Mouse (Mus musculus) kidney, postnatal 0 days (tissue): ENCODE data around the gene Gm45713. TPM values are rescaled to one million over a fixed set of nuclear protein-coding genes. Genes with fewer than 3 reads are reported as not detected.
"Not testable (repeated sequence)": the region's sequence is repeated elsewhere in the genome, so short reads cannot be mapped to it uniquely, and the experiment has no call there.

Source experiments
- ATAC-seq: fragments of 200-750 bp; cut with Nextera tagmentation; replicated peaks from 2 replicates; pipeline ENCODE4 v1.8.0; 2017; ENCODE audit warnings: low read depth, moderate number of reproducible peaks, moderate TSS enrichment, moderate library complexity; ENCODE audit not compliant: low FRiP score
- DNase-seq: peaks from one replicate; pipeline ENCODE4 v3.0.0-alpha.2; 2016; ENCODE audit warnings: low spot score
- H3K27ac ChIP-seq: fragments of 300-500 bp; sonication (generic); 2 replicates; pipeline ENCODE4 v1.5.1; 2014; ENCODE audit warnings: mild to moderate bottlenecking
- H3K27me3 ChIP-seq: fragments of 300-500 bp; sonication (generic); 2 replicates; pipeline ENCODE4 v1.6.1; 2014; ENCODE audit warnings: low read length, mixed read lengths; ENCODE audit not compliant: insufficient read depth
- H3K36me3 ChIP-seq: fragments of 300-500 bp; sonication (generic); 2 replicates; pipeline ENCODE4 v1.6.1; 2014; ENCODE audit warnings: low read length, mixed read lengths; ENCODE audit not compliant: insufficient read depth
- H3K4me1 ChIP-seq: fragments of 300-500 bp; sonication (generic); replicated peaks from 2 replicates; pipeline ENCODE4 v1.6.1; 2014; ENCODE audit warnings: antibody characterized with exemption, low read length, mixed read lengths; ENCODE audit not compliant: insufficient read depth
- H3K4me2 ChIP-seq: fragments of 300-500 bp; sonication (generic); 2 replicates; pipeline ENCODE4 v1.6.1; 2014; ENCODE audit warnings: mild to moderate bottlenecking, low read length, moderate library complexity, mixed read lengths
- H3K4me3 ChIP-seq: fragments of 300-500 bp; sonication (generic); replicated peaks from 2 replicates; pipeline ENCODE4 v1.5.1; 2014; ENCODE audit warnings: low read depth, low read length
- H3K9ac ChIP-seq: fragments of 300-500 bp; sonication (generic); 2 replicates; pipeline ENCODE4 v1.6.1; 2014; ENCODE audit warnings: low read depth, low read length
- H3K9me3 ChIP-seq: fragments of 300-500 bp; sonication (generic); replicated peaks from 2 replicates; pipeline ENCODE4 v1.6.1; 2016; ENCODE audit warnings: low read length, inconsistent platforms, mixed read lengths
- CTCF ChIP-seq: IDR thresholded peaks from 2 replicates; pipeline ENCODE4 v1.5.1; 2016; ENCODE audit warnings: antibody characterized with exemption, low read depth, mild to moderate bottlenecking, moderate library complexity
- WGBS: fragments of 180-500 bp; shearing (Covaris S2); extraction: QIAGEN DNeasy Blood & Tissue Kit; methylation state at CpG from one replicate; pipeline ENCODE4 v1.1.7; 2014; 5-methylcytosine and 5-hydroxymethylcytosine counted together
- polyA plus RNA-seq: library from polyadenylated mRNA; unstranded; fragments of >200 nt; fragmentation: Nextera tagmentation; extraction: Ambion mirVana; gene quantifications from 2 replicates; pipeline ENCODE4 v1.2.1, GENCODE M21; 2015

The Gm45713 gene
- polyA plus RNA-seq, 1 experiment from 2014 or later: 1.3 TPM

DNA sequence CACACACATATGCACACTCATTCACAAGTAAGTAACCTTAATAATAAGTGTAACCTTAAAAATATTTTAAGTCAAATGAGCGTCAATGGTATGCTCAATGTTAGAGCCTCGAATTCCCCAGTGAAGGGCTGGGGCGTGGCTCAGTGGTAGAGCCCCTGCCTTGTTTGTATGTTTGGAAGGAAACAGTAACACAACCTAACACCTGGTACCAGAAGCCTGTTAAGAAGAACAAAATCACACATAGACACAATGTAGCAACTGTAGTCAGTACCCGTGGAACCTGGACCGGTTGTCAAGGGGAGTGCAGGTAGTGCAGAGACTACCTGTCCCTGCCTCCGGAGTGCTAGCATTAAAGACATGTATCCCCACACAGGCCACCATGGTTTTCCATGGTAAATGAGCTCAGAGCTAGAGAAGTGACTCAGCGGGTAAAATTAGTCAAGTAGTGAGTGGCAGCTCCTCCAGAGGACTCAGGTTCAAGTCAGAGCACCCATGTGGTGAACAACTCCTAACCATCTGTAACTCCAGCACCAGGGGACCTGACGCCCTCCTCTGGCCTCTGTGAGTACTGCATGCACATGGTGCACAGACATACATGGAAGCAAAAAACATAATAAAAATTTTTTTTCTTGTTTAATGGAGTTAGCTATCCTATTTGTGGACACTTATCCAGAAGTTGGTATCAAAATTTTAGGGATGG lies 37.3 kb downstream of the Gm45713 start:
- Histone ChIP-seq H3K9ac (no peak overlapping the region), H3K36me3 (no peaks in the 10 kb centered on the region), H3K27ac (no peak overlapping the region), H3K4me2 (no peak overlapping the region), H3K27me3 (no peaks in the 10 kb centered on the region), H3K4me1 (peaks cover 25% of the 10 kb centered on the region), H3K9me3 (no peaks in the 10 kb centered on the region), H3K4me3 (no peak overlapping the region)
- TF ChIP-seq CTCF: peak; percentile 53
- ATAC-seq: no peak
- no peak for DNase-seq
- 90% methylated on average over 8 of the region's 8 CpGs for WGBS

DNA sequence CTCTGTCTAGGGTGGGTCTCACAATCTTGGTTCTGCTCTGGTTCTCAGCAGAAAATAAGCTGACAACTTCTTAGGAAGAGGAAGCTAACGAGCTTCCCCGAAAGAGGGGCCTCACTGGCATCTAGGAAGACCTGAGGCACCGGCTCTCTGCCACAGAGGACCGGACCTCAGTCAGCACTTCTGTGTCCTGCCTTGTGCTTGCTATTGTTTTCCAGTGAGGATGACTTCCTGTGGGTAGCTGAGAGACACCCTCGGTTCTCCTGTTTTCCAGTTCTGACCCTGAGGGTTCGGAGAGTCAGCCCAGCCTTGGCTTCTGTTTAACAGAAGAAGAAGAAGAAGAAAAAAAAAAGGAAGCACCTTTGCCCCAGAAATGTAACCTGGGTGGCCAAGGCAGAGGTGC lies 38.6 kb downstream of the Gm45713 start:
- WGBS: 42% methylated on average over 6 of the region's 6 CpGs
- H3K27ac ChIP-seq: peak overlapping the region; percentile 26; the same call in 1 of the 2 replicates
- H3K36me3 ChIP-seq: no peaks in the 10 kb centered on the region
- H3K9ac ChIP-seq: no peak overlapping the region
- no peaks in the 10 kb centered on the region for H3K27me3 ChIP-seq
- no peak overlapping the region for H3K4me3 ChIP-seq
- no peaks in the 10 kb centered on the region for H3K9me3 ChIP-seq
- no peak for TF ChIP-seq CTCF
- DNase-seq (no peak), ATAC-seq (no peak)
- H3K4me2 ChIP-seq: no peak overlapping the region
- peaks cover 16% of the 10 kb centered on the region for H3K4me1 ChIP-seq

DNA sequence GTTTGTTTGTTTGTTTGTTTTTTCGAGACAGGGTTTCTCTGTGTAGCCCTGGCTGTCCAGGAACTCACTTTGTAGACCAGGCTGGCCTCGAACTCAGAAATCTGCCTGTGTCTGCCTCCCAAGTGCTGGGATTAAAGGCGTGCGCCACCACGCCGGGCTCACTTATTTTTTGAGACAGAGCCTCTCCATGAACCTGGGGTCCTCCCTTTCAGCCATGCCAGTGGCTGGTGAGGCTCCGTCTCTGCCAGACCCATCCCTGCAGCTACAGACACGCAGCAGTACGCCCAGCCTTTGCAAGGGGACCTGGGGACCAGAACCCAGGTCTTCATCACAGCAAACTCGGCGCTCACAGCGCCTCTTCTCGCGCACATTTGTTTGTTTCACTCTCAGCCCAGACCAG lies 40.1 kb downstream of the Gm45713 start:
- WGBS: 97% methylated on average over 14 of the region's 14 CpGs
- not testable (repeated sequence) for H3K27ac ChIP-seq, H3K4me2 ChIP-seq, H3K9me3 ChIP-seq, H3K9ac ChIP-seq, H3K36me3 ChIP-seq, H3K27me3 ChIP-seq, H3K4me1 ChIP-seq, DNase-seq, ATAC-seq, H3K4me3 ChIP-seq

DNA sequence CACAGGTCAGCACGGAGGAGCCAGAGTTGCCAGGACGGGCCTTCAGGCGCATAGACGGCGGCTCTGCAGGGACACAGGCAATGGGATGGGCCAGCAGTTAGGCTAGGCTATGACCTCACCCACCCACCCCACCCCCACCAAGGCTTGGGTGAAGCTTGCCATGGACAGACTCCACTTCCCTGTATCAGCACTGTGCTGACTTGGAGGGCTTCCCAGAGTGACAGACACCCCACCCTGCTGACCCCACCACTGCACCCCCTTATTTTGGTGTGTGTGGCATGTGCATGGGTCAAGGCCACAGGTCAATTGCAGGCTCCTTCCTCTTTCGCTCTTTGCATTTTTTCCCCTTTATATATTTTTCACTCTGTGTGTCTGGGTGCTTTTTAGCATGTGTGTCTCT lies 40.7 kb downstream of the Gm45713 start:
- WGBS: 74% methylated on average over 6 of the region's 6 CpGs
- ATAC-seq: no peak
- H3K4me3 ChIP-seq: no peak overlapping the region
- H3K4me2 ChIP-seq: no peak overlapping the region
- H3K9me3 ChIP-seq: no peaks in the 10 kb centered on the region
- H3K27me3 ChIP-seq: no peaks in the 10 kb centered on the region
- H3K9ac ChIP-seq: no peak overlapping the region
- no peak overlapping the region for H3K27ac ChIP-seq
- TF ChIP-seq CTCF: no peak
- 0 out of 2 replicates have a peak, but pooled peaks cover 9% of the 10 kb centered on the region for H3K4me1 ChIP-seq
- H3K36me3 ChIP-seq: no peaks in the 10 kb centered on the region
- DNase-seq: no peak

DNA sequence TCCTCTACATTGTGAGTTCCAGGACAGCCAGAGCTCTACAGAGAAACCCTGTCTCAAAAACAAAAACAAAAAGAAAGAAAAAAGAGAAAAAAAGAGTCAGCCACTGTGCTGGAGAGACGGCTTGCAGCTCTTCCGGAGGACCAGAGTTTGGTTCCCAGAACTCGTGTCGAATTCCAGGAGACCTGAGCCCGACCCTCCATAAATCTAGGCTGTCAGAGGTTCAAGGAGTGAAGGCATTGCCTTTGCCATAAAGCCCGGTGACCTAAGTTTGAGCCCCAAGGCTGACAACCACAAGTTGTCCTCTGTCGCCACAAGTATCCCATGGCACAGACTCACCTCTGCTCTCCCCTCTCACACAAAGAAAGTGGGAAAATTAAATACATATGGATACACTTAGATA lies 41.9 kb downstream of the Gm45713 start:
- H3K4me3 ChIP-seq: no peak overlapping the region
- H3K27ac ChIP-seq: peak overlapping the region; percentile 72
- H3K27me3 ChIP-seq: no peaks in the 10 kb centered on the region
- ATAC-seq (no peak), DNase-seq (peak; percentile 86)
- 0 out of 2 replicates have a peak, but pooled peaks cover 9% of the 10 kb centered on the region for H3K4me1 ChIP-seq
- H3K36me3 ChIP-seq: no peaks in the 10 kb centered on the region
- peak overlapping the region; percentile 5; the same call in 1 of the 2 replicates for H3K4me2 ChIP-seq
- H3K9me3 ChIP-seq: no peaks in the 10 kb centered on the region
- 8% methylated on average over 7 of the region's 7 CpGs for WGBS
- no peak overlapping the region for H3K9ac ChIP-seq
- TF ChIP-seq CTCF: no peak

DNA sequence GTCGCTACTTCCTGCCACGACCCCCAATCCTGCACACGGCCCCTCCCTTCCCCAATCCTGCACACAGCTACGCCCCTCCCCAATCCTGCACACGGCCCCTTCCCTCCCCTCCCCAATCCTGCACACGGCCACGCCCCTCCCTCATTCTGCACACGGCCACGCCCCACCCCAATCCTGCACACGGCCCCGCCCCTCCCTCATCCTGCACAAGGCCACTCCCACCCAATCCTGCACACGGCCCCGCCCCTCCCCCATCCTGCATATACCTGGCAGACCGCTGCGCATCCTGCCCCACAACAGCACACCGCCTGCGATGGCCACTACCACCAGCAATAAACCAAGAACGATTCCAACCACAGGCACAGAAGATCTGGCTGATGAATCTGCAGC lies 42.5 kb downstream of the Gm45713 start:
- 0 out of 2 replicates have a peak, but pooled peaks cover 9% of the 10 kb centered on the region for H3K4me1 ChIP-seq
- 24% methylated on average over 18 of the region's 18 CpGs for WGBS
- TF ChIP-seq CTCF: no peak
- H3K4me2 ChIP-seq: peak overlapping the region; percentile 5; the same call in 1 of the 2 replicates
- H3K9ac ChIP-seq: no peak overlapping the region
- H3K27ac ChIP-seq: peak overlapping the region; percentile 72
- peak; percentile 66 for DNase-seq
- ATAC-seq: no peak
- no peaks in the 10 kb centered on the region for H3K36me3 ChIP-seq
- no peaks in the 10 kb centered on the region for H3K9me3 ChIP-seq
- H3K27me3 ChIP-seq: no peaks in the 10 kb centered on the region
- H3K4me3 ChIP-seq: no peak overlapping the region
